Mouse (Mus musculus) adrenal gland, postnatal 36 days (tissue): ENCODE measurements around the gene Fsd1. TPM values are rescaled to one million over a fixed set of nuclear protein-coding genes. Genes with fewer than 3 reads are reported as not detected.

Experiments used
- DNase-seq, 2 experiments: peaks; one replicate each; pipeline ENCODE4 v3.0.0; 2021; ENCODE audit warnings: mixed read lengths in 1 of 2
- total RNA-seq, 2 experiments: library from RNA; stranded (reverse); gene quantifications; 2 replicates each; pipeline ENCODE4 v1.2.3; 2021

Fsd1 gene
- total RNA-seq, 2 experiments from 2014 or later: 1.1 to 1.3 TPM

GRCm38 (mm10) chr17:56009088-56009961 is 23.0 kb downstream of the Fsd1 start:
- peak; percentile 96 to 97 for DNase-seq

GRCm38 (mm10) chr17:56009962-56010240 is 23.6 kb downstream of the Fsd1 start:
- no peak for DNase-seq

GRCm38 (mm10) chr17:56010255-56010654 is 23.9 kb downstream of the Fsd1 start:
- DNase-seq: no peak

- DNase-seq: peak; percentile 87 to 91
These were observed 24.4 kb downstream of the Fsd1 start for GRCm38 (mm10) chr17:56010681-56011080.

- DNase-seq: no peak
These were observed 25.1 kb downstream of the Fsd1 start for GRCm38 (mm10) chr17:56011441-56011840.

- DNase-seq: no peak
These were observed 29.0 kb downstream of the Fsd1 start for GRCm38 (mm10) chr17:56015293-56015692.

GRCm38 (mm10) chr17:56016382-56016781 is 30.1 kb downstream of the Fsd1 start:
- DNase-seq: no peak

- DNase-seq: no peak
These were observed 30.8 kb downstream of the Fsd1 start for GRCm38 (mm10) chr17:56016793-56017785.

- DNase-seq: no peak
These were observed 31.5 kb downstream of the Fsd1 start for GRCm38 (mm10) chr17:56017848-56018247.

- peak; percentile 66 to 76 for DNase-seq
These were observed 32.2 kb downstream of the Fsd1 start for GRCm38 (mm10) chr17:56018347-56019131.

GRCm38 (mm10) chr17:56020400-56021084 is 34.2 kb downstream of the Fsd1 start:
- no peak for DNase-seq

- DNase-seq: no peak
These were observed 35.0 kb downstream of the Fsd1 start for GRCm38 (mm10) chr17:56021161-56021910.

GRCm38 (mm10) chr17:56022131-56022988 is 36.1 kb downstream of the Fsd1 start:
- no peak for DNase-seq

GRCm38 (mm10) chr17:56022989-56023290 is 36.6 kb downstream of the Fsd1 start:
- DNase-seq: no peak

- DNase-seq: no peak
These were observed 37.1 kb downstream of the Fsd1 start for GRCm38 (mm10) chr17:56023386-56023785.

GRCm38 (mm10) chr17:56024476-56024875 is 38.2 kb downstream of the Fsd1 start:
- no peak for DNase-seq

- DNase-seq: no peak
These were observed 38.6 kb downstream of the Fsd1 start for GRCm38 (mm10) chr17:56024931-56025330.

- DNase-seq: no peak
These were observed 40.0 kb downstream of the Fsd1 start for GRCm38 (mm10) chr17:56026303-56026702.

- DNase-seq: no peak
These were observed 40.6 kb downstream of the Fsd1 start for GRCm38 (mm10) chr17:56026881-56027280.
